Mouse (Mus musculus) kidney, postnatal 14 days (tissue): ENCODE data around the gene Bmp4.

Experiments used
- DNase-seq: peaks from one replicate; pipeline ENCODE4 v3.0.0; 2022; ENCODE audit warnings: mixed read lengths

Bmp4 gene

DNA sequence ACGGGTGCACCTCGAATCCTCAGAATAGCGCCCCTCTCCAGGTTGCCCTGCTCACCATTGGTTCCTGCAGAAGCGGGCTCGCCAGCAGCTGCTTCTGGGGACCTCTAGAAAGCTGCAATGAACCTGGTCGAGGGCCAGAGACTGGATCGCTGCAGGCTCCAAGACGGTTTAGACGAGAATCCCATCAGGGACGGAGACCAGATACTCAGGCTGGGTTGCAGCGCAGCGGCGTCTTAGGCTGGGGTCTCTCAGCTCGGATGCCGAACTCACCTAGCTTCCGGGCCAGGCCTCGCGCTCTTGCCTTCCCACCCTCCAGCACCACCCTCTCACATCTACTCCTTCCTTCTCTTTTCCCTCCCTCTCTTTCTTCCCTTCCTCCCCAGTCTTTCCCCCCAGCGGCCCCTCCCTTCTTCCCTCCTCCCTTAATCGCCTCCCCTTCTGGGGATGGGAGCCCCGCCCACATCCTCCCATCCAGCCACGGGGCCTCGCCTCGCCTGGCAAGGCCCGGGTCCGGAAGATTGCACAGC lies at the start of gene Bmp4:
Bmp4 (minus strand) TSS at position 421 of the 527 bp plus-strand sequence.
- peak; percentile 68 for DNase-seq

DNA sequence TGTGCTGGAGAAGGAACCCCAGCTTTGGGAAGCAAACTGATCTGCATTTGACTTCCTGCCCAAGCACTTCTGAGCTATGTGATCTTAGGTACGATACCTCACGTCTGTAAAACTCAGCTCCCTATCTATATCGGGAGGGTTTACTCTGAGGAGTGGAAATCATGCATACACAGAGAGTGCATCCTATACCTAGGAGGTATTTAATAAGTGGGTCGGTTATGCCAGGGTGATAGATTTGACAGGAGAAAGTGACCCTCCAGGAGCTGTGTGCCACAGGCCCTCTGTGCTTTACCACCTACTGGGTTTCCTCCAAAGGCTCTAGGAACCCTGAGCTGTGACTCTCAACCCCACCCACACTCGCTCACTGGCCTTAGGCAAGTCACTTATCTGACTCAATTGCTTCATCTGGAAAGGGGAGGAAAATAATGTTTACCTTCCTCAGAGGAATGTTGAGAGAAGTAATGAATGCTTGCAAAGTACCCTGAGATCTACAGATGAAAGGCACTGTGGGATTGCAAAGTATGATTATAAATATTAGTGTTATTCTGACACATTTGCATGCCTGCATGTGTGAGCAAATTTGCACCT lies 49.1 kb upstream of the Bmp4 start:
- no peak for DNase-seq

DNA sequence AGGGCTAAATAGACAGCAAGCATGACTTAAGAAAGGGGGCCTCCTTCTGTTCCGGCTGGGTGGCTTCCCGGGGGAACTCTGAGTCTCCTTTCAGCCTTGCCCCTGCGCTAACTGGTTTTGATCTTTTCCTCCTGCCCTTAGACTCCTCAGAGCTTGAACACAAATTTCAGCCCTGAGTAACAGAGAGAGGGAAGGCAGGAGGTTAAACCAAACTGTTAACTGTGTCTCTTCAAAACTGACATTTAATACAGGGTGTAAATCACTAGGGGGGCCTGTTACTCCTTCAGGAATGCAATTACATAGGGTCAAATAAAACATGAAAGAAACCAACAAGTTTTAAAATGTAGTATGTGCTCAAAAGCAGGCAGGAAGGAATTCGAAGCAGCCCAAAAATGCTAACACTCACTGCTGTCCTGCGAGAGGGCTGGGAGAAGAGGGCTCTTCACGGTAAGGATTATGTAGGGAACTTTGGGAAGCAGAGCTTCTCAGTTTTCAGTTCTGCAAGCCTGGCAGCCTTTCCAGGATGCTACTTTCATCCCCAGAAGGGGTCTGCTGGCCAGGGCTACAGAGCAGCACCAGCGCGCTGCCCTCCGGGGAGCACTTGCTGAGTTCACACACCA lies 46.1 kb upstream of the Bmp4 start:
- peak; percentile 13 for DNase-seq

DNA sequence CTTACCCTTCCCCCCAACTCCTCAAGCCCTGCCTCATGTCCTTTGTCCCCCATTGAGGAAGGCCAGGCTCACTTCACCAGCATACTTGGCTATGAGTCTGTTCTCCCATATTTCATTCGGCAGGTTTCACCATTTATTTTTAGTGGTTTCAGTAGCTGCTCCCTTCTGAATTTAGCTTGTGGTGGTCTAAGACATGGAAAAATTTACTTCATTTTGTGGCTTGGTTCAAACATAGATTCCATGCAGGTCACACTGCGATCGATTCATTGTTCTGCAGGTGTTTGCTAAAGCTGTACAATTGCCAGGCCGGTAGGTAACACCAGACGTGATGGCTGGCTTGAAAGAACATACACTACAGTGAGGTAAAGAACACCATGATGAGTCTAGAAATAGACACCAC lies 39.8 kb upstream of the Bmp4 start:
- DNase-seq, result no peak

DNA sequence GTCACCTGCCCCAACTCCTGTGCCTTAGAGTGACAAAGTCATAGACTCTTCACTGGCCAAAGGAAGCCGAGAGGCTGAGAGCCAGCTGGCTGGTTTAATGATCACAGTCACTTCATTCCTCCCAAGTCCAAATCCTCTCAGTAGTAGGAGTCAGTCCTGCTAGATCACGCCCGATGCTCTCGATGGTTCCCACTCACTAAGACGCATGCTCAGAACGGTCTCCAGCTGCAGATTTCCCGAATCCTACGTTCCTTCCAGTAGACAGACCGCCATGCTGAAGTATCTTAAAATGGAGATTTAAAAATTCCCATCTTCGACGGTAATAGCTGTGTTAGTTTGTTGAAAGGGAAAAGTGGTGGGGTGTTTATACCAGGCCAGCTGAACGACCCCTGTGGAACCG lies 36.8 kb upstream of the Bmp4 start:
- DNase-seq, result no peak

DNA sequence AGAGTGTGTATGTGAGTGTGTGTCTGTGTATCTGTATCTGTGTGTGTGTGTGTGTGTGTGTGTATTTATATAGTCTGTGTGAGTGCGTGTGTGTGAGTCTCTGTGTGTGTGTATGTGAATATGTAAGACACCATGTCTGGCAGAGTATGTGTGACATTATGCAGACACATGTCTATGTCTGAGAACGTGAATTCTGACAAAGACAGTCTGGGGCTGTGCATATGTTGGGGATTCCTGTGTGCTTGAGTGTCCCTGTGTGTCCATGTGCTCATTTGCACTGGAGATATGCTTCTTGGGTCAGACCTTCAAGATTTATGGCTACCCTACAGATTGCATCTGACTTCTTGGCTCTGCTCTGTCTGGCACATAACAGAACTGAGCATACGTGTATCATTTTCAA lies 31.4 kb upstream of the Bmp4 start:
- no peak for DNase-seq

DNA sequence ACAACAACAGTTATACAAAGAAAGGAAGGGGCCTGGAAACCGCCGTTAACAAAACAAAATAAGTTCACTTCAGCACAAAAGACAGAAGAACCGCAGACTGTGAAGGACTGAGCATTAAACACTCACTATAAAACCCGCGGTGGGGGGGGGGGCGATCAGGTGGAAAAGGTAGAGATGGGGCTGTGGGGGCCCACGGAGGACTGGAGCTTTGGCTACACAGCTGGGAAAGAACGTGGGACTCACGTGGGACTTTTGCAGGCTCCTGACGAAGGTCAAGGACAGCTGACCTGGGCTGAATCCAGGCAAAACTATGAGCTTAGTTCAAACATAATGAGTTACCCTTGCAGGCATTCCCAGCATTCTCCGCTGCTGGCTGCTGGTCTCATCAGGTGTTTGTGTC lies 28.8 kb upstream of the Bmp4 start:
- peak; percentile 32 for DNase-seq

DNA sequence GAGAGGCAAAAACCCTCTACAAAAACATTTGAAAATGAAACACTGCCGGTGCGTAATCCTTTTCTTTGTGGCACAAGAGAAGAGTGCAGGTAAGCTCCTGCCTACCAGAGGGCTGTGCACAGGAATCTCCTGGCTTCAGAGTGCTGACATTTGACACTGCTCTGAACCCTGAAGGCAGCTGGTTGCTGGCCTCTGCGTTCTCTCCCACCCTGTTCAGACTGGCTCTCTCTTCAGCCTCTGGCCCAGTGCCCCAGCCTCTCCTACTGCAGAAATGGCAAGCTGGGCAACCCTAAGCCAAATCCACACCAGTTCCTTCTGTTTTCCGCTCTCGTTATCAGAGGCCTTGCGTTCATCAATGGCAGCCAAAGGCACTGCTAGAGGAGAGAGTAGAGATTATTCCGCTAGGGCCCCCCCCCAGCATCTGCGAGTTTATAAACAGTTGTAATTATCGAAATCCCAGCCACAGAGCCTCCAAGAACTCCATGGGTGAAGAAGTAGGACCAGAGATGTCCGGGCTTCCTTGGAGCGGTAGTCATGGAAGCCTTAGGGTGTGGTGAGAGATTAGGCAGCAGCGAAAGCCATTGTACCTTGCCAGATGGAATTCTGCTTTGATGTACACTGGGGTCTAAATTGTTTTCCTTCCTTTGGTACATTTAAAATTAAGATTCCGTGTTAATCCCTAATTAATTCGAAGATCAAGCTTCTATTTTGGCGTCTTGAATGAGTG lies 28.1 kb upstream of the Bmp4 start:
- no peak for DNase-seq

DNA sequence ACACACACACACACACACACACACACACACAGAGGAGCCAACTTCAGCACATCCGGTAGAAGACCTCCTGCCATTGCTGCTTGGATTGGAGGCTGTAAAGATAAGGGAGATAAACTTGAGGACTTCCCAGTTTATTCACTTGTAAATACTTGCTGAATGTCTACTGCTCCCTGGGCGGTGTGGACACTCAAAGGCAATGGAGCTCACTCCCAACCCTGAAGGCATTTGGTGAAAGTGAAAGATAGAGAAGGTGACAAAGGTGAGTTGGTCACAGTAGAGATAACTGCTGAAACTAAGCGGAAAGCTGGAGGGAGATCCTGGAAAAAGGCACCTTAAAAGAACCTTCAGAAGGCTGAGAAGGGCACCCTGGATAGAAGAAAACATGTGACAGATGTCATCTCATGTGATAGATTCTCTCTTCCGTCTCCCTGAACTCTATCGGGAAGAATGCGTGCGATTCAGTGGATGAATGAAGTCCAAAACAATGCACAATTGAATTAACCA lies 22.1 kb upstream of the Bmp4 start:
- no peak for DNase-seq

DNA sequence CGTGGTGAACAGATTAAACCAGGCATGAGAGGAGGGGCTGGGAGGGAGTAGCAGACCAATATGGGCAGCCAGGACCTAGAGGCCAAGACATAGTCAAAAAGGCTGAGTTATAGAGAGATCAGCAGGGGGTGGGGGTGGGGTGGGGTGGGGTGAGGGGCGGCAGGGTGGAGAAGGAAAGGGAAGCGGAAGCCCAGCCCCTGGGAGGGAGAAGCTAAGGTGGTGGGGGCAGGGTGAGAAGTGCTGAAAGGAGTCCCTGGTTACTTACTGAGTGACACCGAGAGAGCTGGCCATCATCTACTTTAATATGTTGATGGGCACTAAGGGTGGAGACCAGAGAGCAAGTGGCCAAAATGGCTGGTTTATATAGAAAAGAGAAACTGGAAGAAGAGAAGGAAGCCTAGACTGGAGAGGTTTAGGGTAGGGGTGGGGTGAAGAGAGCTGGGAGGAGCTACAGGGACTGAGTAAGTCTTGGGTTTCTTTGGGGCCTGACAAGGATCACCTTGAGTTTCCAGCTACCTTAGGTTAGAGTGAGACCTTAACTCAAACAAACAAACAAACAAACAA lies 20.2 kb upstream of the Bmp4 start:
- DNase-seq, result no peak

DNA sequence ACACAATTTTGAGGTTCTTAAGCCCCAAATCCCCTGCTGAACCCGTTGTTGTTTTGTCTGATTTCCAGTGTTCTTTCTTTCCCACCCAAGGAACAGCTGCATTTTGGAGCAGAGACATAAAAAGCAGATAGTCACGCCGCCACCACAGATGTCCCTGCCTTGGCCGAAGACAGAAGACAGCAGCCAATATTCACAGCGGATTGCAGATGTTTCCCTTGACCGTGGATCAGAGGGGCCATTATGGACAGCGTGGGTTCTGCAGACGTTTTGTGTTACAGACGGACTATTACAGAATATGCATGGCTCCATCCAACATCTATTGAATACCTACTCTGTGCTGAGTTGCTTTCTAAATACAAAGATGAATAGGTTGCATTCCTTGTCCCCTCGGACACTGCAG lies 18.5 kb upstream of the Bmp4 start:
- DNase-seq, result no peak

DNA sequence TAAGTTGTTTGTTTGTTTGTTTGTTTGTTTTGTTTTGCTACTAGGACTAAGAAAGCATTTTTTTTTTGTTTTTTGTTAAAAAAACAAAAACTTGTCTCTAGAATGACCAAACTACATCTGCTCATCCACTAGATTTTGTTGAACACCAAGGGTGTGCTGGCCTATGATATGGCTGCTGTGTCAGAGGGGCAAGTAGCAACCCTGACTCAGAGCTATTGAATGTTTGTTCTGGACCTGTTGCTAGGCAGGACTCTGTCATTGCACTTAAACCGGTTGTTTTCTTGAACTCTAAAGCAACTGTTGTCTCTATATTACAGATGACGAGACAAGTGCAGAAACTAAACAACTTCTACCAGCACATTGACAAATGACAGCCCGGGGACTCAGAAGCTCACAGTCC lies 17.9 kb upstream of the Bmp4 start:
- DNase-seq, result no peak

DNA sequence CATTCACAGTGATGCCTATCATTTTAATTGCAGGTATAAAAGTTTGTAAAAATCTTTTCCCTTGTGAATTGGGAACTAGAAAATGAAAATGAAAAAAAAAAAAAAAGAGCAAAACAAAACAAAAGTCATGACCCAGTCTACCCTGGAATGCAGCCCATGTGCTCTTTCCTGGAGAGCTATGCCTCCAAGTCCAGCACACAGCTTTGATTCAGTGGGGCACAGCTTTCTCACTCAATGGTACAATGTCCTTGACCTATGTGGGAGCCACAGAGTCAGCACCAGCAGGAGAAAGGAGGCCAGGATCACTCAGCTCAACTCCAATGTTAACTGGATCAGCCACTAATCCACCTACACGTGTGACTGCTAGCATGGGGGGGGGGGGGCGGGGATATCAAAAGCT lies 9.5 kb upstream of the Bmp4 start:
- DNase-seq, result peak; percentile 27

DNA sequence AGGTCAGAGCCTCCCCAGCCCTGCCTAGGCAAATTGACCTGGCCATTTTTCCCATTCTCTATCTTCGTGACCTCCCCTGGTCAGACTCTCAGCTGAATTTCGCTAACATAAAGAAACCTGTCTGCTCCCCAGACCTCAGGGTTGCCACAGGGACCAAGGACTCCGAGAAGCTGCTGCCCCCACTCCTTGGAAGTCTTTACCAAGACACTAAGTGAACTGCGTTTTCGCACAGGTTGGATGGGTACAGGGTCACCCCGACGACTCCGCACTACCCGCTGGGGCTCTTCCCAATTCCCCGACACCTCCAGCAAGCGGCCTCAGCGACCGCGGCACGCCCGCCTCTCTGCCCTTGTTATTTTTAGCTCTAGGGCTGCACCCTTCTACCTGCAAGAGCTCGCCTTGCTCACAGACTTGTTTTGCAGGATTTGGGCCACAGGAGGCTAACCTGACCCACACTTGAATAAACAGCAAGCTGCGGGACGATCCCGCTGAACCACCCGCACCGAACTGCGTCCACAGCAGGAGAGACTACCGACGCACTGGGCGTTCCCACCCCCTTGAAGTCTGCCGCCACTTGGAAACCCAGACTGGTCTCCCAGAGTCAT lies 7.7 kb upstream of the Bmp4 start:
- DNase-seq, result peak; percentile 42

DNA sequence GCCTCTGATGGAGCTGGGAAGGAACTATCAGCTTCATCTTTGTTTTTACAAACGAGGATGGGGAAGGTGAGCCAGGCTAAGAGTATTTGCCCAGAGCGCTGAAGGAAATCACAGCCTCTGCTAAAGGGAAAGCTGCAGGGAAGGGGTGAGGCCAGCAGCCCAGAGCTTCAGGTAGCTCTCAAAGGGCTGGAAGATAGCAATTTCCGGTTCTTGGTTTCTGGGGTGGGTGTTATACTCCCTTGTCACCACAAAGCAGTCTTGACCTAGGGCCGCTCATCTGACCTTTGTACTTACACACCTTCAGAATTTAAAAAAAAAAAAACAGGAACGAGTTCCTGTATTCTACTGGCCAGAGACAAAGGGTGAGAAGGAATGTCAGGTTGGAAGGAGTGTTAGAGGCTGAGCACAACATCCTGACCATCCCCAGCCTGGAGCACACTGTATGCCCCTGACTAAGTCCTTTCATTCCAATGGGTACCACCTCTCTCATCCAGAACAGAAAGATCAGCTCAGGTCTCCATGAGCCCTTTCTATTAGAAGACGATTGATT lies 1.2 kb upstream of the Bmp4 start:
- no peak for DNase-seq

DNA sequence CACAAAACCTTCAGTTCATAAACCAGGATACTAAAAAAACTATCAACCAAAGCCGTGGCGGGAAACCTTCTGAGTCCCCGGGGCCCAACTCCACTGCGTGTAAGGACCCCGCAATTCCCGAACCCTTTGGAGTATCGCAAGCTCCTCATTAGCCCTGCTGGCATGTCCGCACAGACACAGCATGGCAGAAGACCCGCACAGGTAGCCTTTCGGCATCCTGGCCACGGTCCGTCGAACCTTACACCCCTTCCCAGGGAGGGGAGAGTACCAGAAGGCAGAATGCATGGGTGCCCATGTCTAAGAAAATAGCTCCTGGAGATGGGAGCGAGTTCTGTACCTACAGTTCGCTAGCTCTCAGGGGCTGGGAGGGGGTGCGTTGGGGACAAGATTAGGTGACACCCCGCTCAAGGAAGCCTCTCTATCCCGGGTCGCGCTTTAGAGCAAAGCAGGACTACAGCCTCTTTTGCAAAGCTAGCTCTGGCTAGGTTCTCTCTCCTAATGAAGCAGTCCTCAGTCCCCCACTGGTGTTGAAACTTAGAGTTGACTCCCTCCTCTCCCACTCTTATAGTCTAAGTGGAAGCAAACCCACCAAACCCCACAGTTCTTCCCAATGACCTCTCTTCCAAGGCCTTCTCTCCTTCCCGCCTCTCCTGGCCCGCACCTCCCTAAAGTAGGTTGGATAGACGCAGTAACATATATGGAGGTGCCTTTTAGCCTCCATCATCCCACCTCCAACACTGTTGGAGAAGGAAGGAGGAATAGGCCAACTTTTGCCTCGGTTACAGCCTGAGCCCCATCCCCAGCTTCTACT lies 826 bp downstream of the Bmp4 start:
- no peak for DNase-seq

DNA sequence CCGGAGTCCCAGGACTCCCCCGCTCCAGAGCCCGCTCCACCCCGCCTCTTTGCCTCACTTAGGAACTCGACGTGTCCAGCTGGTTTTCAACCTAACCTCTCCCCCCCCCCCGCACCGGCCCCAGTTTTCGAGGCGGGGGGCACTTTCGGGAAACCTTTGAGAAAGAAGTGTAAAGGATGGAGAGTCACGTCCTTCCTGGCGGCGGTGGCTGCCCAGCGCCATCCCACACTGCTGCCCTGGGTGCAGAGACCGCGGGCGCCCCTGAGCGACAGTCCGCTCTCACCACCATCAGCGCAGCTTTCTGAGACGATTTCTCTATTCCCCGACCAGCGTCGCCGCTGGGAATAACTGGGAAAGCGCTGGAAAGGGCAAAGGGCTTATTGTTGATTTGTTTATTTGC lies 1.8 kb downstream of the Bmp4 start:
- peak; percentile 80 for DNase-seq

DNA sequence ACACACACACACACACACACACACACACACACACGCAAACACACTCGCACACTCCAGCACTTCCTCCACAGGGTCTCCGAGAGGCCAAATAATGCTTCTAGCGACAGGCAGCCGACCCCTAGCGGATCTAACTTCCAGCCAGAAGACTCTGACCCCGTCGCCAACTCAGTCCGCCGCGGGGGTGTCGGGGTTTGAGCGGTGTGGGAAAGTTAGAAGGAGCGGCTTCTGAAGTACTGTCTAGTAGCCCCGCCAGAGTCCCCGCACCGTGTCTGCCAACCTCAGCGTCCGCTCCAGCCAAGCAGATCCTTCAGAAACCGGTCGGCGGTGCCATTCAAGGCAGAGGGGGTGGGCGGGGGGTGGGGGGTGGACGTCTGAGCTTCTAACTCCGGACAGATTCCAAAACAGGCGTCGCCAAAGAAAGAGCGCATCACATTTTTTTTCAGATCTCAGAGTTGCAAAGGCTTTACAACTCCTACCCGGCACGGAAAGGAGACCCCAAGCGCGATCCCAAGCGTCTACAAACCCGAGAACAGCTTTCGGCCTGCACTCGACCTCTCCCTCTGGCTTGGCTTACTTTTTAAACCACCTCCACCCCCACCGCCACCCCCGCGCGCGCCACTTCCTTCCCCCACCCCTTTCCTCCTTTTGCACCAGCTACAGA lies 2.5 kb downstream of the Bmp4 start:
- peak; percentile 72 for DNase-seq

DNA sequence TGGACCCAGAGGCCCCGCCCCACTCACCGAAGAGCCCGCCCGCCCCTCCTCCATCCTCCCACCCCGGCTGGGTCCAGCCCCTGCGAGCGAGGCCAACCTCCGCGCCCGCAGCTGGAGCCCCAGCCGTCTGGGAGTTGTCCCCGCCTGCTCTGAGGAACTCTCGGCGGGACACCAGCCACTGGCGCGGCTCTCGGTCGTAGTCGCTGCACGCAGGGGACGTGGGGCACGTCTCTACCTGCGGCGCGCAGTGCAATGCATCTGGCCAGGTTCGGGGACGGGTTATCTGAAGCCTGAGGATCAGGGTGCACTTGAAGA lies 3.2 kb downstream of the Bmp4 start:
- DNase-seq, result peak; percentile 94

DNA sequence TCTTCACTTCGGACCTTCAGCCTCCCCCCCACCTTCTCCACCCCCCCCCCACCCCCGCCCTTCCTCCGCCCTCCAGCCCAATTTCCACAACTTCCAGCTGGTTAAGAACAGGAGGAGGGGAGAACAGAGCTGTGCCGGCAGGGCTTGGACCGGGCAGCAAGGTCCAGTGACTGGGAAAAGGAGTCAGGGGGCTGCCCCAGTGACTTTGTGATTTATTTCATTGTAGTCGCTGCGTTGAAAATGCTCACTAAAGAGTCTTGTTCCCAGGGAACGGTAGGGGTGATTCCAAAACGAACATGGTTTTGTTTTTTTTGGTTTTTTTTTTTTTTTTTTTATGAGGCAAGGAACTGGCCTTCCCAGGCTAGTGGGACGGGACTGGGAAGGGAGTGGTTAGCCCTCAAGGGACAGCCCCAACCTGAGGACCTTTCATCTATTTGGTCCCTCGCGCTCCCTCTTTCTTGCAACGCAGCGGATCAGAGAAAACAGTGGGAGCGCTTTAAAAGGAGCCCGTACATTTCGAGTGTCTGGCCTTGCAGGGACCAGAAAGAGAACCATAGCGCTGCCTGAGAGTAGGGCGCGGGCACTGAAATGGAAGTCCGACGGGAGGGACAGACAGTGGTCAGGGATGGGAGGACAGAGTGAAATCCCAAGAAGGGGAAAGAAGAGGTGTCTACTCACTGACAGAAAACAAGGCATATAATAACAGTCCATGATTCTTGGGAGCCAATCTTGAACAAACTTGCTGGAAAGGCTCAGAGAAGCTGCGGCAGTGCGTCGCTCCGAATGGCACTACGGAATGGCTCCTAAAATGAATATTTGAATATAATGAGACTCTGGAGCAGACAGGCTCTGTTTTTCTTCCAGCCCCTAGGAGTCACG lies 3.8 kb downstream of the Bmp4 start:
- DNase-seq, result no peak
